Mouse (Mus musculus) midbrain, embryonic 14.5 days (tissue): Measurements from ENCODE around the gene Pomgnt1. TPM values are rescaled to one million over a fixed set of nuclear protein-coding genes. Genes with fewer than 3 reads are reported as not detected.

Experiments
- ATAC-seq: fragments of 200-750 bp; cut with Nextera tagmentation; 2 replicates; pipeline ENCODE4 v1.8.0; 2017; ENCODE audit warnings: moderate number of reproducible peaks, moderate library complexity; ENCODE audit not compliant: low FRiP score, low TSS enrichment
- DNase-seq: peaks from one replicate; pipeline ENCODE4 v3.0.0-alpha.2; 2015
- H3K27ac ChIP-seq: fragments of 300-500 bp; sonication (generic); replicated peaks from 2 replicates; pipeline ENCODE4 v1.5.1; 2014; ENCODE audit warnings: mild to moderate bottlenecking, low read depth, low read length, moderate library complexity
- H3K27me3 ChIP-seq: fragments of 300-500 bp; sonication (generic); 2 replicates; pipeline ENCODE4 v1.6.1; 2014; ENCODE audit warnings: low read length, control low read depth, mixed read lengths; ENCODE audit not compliant: control insufficient read depth, insufficient read depth
- H3K36me3 ChIP-seq: fragments of 300-500 bp; sonication (generic); 2 replicates; pipeline ENCODE4 v1.6.1; 2014; ENCODE audit warnings: low read length, control low read depth; ENCODE audit not compliant: control insufficient read depth, insufficient read depth
- H3K4me1 ChIP-seq: fragments of 300-500 bp; sonication (generic); 2 replicates; pipeline ENCODE4 v1.6.1; 2014; ENCODE audit warnings: mild to moderate bottlenecking, antibody characterized with exemption, low read length, control low read depth; ENCODE audit not compliant: control insufficient read depth, insufficient read depth
- H3K4me2 ChIP-seq: fragments of 300-500 bp; sonication (generic); 2 replicates; pipeline ENCODE4 v1.6.1; 2014; ENCODE audit warnings: mild to moderate bottlenecking, low read length, moderate library complexity
- H3K4me3 ChIP-seq: fragments of 300-500 bp; sonication (generic); replicated peaks from 2 replicates; pipeline ENCODE4 v1.5.1; 2014; ENCODE audit warnings: low read depth, low read length
- H3K9ac ChIP-seq: fragments of 300-500 bp; sonication (generic); replicated peaks from 2 replicates; pipeline ENCODE4 v1.6.1; 2014; ENCODE audit warnings: mild to moderate bottlenecking, low read length, moderate library complexity
- H3K9me3 ChIP-seq: fragments of 300-500 bp; sonication (generic); 2 replicates; pipeline ENCODE4 v1.6.1; 2016; ENCODE audit warnings: low read length, control low read depth, mixed read lengths; ENCODE audit not compliant: control insufficient read depth
- WGBS: fragments of 180-500 bp; shearing (Covaris S2); extraction: QIAGEN DNeasy Blood & Tissue Kit; methylation state at CpG from one replicate; pipeline ENCODE4 v1.1.7; 2014; 5-methylcytosine and 5-hydroxymethylcytosine counted together
- polyA plus RNA-seq: library from polyadenylated mRNA; unstranded; fragments of >200 nt; fragmentation: Nextera tagmentation; extraction: Ambion mirVana; gene quantifications from 2 replicates; pipeline ENCODE4 v1.2.1, GENCODE M21; 2014

The Pomgnt1 gene
- polyA plus RNA-seq, 1 experiment from 2014 or later: 66.4 TPM

DNA sequence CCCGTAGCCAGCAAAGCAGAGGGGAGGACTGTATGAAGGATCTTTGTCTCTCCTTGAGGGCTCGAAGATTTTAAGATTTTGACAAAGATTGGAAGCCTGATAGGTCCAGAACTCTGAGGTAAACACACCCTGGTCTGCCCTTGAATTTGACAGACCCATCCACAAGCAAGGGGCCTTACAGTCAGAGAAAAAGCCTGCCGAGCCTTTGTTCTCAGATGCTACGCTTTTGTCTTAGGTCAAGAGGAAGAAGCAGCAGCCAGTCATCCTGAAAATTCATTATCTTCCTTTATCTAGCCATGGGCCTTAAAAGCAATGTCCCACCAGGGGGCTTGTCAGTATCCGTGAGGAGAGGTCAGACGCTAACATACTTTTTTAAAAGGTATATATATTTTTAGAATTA, 4.3 kb downstream of the Pomgnt1 start:
- H3K4me3 ChIP-seq: no peak overlapping the region
- H3K27me3 ChIP-seq: no peaks in the 10 kb centered on the region
- H3K9me3 ChIP-seq: no peaks in the 10 kb centered on the region
- no peak overlapping the region for H3K27ac ChIP-seq
- H3K36me3 ChIP-seq: no peaks in the 10 kb centered on the region
- WGBS: 58% methylated on average over 6 of the region's 6 CpGs
- no peak overlapping the region for H3K9ac ChIP-seq
- ATAC-seq (no peak), DNase-seq (no peak)
- peaks cover 6% of the 10 kb centered on the region for H3K4me1 ChIP-seq
- no peak overlapping the region for H3K4me2 ChIP-seq

DNA sequence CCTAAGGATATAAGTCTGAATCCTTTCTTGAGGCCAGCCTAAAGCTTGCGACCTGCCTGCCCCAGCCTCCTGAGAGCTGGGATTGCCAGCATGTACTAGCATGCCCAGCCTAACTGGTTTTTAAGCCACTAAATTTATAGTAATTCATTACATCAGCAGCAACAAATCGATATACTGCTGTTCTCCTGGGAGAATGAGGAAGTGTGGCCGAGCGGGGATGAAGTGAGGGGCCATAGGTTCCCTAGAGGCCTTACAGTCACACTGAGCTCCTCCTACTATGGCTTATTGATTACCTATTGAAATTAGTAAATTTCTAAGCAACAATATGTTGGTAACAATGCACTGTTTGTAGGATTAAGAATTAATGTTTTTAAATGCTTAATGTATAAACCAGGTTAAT, 9.5 kb downstream of the Pomgnt1 start:
- no peak overlapping the region for H3K4me3 ChIP-seq
- no peaks in the 10 kb centered on the region for H3K4me1 ChIP-seq
- H3K9me3 ChIP-seq: no peaks in the 10 kb centered on the region
- no peaks in the 10 kb centered on the region for H3K36me3 ChIP-seq
- DNase-seq (no peak), ATAC-seq (no peak)
- H3K27me3 ChIP-seq: no peaks in the 10 kb centered on the region
- no peak overlapping the region for H3K9ac ChIP-seq
- H3K27ac ChIP-seq: no peak overlapping the region
- WGBS: 87% methylated on average over 4 of the region's 4 CpGs
- H3K4me2 ChIP-seq: no peak overlapping the region

DNA sequence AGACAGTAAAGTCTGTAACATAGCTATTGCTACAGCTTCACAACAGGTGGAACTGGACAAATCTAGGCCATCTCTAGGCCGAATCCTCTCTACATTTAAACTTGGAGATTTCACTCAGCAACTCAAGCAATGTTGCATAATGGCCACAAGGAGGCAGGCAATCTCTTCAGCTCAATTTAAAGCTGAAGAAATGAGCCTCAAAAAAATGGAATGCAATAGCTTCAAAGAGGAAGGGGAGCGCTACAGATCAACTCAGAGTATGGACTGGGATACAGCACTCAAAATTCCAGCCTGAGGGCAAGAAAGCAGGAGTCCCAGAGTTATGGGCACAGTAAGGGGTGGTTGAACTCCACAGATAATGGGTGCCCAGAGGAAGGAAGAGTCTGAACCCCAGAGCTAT, 11.3 kb downstream of the Pomgnt1 start:
- Histone ChIP-seq H3K9ac (no peak overlapping the region), H3K36me3 (no peaks in the 10 kb centered on the region), H3K27ac (no peak overlapping the region), H3K4me3 (no peak overlapping the region), H3K27me3 (no peaks in the 10 kb centered on the region), H3K4me2 (no peak overlapping the region), H3K4me1 (no peaks in the 10 kb centered on the region), H3K9me3 (no peaks in the 10 kb centered on the region)
- ATAC-seq: no peak
- 39% methylated on average over 2 of the region's 2 CpGs for WGBS
- peak; percentile 84 for DNase-seq

DNA sequence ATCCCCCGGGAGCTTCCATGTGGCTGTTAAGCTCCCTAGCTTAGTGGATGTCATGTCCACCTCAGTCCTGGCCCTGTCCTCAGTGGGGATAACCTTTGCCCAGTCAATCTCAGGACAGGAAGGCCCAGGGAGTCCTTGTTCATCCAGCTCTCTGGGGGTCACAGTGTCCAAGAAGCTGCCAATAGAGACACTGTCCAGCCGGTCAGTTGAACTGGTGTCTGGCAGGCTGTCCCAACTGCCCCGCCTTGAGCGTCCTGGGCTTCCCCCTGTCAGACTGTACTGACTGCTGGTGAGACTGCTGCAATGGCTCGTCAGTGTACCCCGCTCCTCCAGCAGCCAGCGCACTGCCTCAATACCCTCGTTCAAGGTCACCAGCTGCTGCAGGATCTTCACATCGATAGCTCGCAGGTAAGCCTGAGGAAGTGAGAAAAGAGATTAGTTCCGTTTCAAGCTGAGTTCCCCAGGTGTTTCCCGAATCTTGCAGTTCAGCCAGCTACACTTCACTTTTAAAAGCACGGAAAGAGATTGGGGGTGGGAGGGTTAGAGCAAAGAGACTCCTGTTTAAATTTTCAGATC, 13.9 kb downstream of the Pomgnt1 start:
- H3K4me1 ChIP-seq: no peaks in the 10 kb centered on the region
- no peak for DNase-seq
- no peak overlapping the region for H3K4me3 ChIP-seq
- no peaks in the 10 kb centered on the region for H3K9me3 ChIP-seq
- no peak overlapping the region for H3K9ac ChIP-seq
- H3K27me3 ChIP-seq: no peaks in the 10 kb centered on the region
- H3K27ac ChIP-seq: no peak overlapping the region
- 52% methylated on average over 13 of the region's 13 CpGs for WGBS
- no peak overlapping the region for H3K4me2 ChIP-seq
- no peak for ATAC-seq
- H3K36me3 ChIP-seq: no peaks in the 10 kb centered on the region

DNA sequence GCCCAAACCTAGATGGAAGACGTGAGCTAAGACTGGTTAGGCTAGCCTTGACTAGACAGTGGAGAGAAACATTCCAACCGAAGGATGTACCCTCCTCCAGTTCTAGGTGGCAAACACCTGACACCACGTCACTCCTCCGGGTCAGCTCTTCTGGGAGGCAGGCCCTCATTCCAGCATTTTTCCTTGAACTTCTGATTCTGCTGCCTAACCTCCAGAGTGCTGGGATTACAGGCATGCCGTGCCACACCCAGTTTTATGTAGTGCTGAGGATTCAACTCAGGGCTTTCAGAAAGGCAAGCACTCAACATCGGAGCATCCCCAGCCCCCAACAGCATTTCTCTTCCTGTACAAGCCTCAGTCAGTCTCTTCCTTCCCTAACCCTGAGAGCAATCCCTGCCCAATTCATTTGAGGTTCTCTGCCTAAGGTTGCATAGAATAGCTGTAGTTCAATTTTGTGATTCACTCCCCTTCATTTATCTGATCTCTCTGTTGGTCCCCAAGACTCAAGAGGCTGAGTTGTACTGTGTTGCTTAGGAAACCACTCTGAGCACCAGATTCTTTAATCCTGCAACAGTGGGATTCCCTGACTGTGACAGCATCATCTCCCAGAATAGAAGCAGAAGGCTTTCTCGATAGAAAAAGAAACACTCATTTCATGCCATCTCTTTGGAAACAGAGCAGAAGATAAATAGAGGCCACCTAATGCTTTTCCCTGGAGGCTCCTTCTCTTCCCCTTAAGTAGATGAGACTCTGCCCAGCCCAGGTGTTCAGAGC, 17.3 kb downstream of the Pomgnt1 start:
- 0 out of 2 replicates have a peak, but pooled peaks cover 4% of the 10 kb centered on the region for H3K27me3 ChIP-seq
- H3K9ac ChIP-seq: no peak overlapping the region
- 78% methylated on average over 7 of the region's 7 CpGs for WGBS
- H3K4me1 ChIP-seq: peaks cover 16% of the 10 kb centered on the region; the same call in 1 of the 2 replicates
- H3K36me3 ChIP-seq: no peaks in the 10 kb centered on the region
- no peak overlapping the region for H3K4me3 ChIP-seq
- no peak overlapping the region for H3K4me2 ChIP-seq
- no peak overlapping the region for H3K27ac ChIP-seq
- H3K9me3 ChIP-seq: no peaks in the 10 kb centered on the region
- DNase-seq (no peak), ATAC-seq (no peak)

DNA sequence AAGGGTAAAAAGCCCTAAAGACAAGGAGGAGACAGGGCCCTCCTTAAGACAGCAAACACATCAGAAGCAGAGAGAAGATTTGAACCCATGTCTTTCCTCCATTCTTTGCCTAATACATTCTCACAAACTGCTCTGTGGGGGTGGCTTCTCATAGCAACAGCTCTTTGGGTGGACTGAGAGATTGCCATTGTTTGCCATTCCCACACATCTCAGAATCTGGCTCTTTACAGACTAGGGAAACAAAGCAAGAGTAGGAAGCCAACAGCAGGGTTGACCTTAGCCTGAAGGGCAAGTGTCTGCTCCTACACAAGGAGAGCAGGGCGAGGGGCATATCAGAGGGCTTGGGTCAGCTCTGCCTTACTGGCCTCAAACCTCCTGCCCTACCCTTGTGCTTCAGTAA, 18.1 kb downstream of the Pomgnt1 start:
- Histone ChIP-seq H3K4me1 (peaks cover 16% of the 10 kb centered on the region; the same call in 1 of the 2 replicates), H3K27me3 (0 out of 2 replicates have a peak, but pooled peaks cover 4% of the 10 kb centered on the region), H3K4me2 (no peak overlapping the region), H3K4me3 (no peak overlapping the region), H3K36me3 (no peaks in the 10 kb centered on the region), H3K27ac (no peak overlapping the region), H3K9me3 (no peaks in the 10 kb centered on the region), H3K9ac (no peak overlapping the region)
- WGBS: 76% methylated on average over 1 of the region's 1 CpGs
- DNase-seq: no peak
- ATAC-seq: no peak

DNA sequence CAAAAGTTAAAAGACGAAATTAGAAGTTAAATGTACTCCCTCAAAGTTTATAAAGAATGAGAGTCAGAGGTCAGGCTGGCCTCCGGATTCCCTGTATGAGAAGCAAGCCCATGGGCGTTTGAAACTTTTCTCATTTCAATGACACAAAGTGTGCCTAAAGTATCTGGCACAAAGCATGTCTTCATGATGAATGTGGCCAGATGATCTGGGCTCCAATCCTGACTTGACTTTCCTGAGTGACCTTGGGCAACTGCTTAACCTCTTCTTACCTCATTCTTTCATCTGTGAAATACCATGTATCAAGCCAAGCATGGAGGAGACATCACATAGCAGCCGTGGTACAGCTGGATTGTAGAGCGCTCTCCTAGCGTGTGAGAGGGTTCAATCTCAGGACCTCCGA, 18.6 kb downstream of the Pomgnt1 start:
- DNase-seq (no peak), ATAC-seq (no peak)
- Histone ChIP-seq H3K36me3 (no peaks in the 10 kb centered on the region), H3K4me1 (peaks cover 16% of the 10 kb centered on the region; the same call in 1 of the 2 replicates), H3K9ac (no peak overlapping the region), H3K9me3 (no peaks in the 10 kb centered on the region), H3K27me3 (0 out of 2 replicates have a peak, but pooled peaks cover 4% of the 10 kb centered on the region), H3K4me3 (no peak overlapping the region), H3K4me2 (no peak overlapping the region), H3K27ac (no peak overlapping the region)
- WGBS: 79% methylated on average over 7 of the region's 7 CpGs

DNA sequence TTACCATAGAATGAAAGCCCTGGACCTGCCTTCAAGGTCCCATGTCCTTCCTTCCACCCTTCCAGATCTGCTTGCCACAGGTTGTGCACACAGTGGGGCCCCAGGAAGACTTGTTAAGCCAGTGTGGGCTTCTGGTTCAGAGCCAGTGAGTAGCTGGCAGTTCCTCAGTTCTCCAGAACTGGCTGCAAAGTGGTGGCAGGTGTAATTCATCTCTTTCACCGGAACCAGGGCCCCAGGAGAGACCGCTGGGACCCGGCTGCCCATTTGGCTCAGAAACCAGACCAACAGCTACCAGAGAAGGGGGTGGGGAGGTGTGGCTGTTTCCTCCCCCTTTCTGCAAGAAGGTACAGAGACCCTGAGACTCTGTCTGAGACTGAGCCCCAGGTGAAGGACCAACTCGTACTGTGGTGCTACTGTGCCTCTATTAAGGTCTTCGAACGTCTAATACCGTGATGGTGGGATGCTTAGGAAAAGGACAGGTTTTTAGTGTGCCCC, 19.7 kb downstream of the Pomgnt1 start:
- no peak overlapping the region; the same call in 1 of the 2 replicates for H3K9ac ChIP-seq
- WGBS: 14% methylated on average over 7 of the region's 7 CpGs
- no peak overlapping the region for H3K27ac ChIP-seq
- no peaks in the 10 kb centered on the region for H3K36me3 ChIP-seq
- H3K4me2 ChIP-seq: peak overlapping the region; percentile 87
- H3K4me3 ChIP-seq: no peak overlapping the region
- peaks cover 16% of the 10 kb centered on the region; the same call in 1 of the 2 replicates for H3K4me1 ChIP-seq
- H3K9me3 ChIP-seq: no peaks in the 10 kb centered on the region
- DNase-seq: no peak
- H3K27me3 ChIP-seq: 0 out of 2 replicates have a peak, but pooled peaks cover 4% of the 10 kb centered on the region
- ATAC-seq: no peak
